Mouse (Mus musculus): ENCODE data around the gene Zfp933.

GRCm38 (mm10) chr4:147862051-147862450 lies 13.9 kb upstream of the Zfp933 start:
- TF ChIP-seq CTCF (IDR thresholded peaks at IDR 0.05; ENCODE audit: borderline replicate concordance, control insufficient read depth, extremely low read depth, insufficient read depth, low read length, poor library complexity) (no peak), POLR2A (IDR thresholded peaks at IDR 0.05; ENCODE audit: control insufficient read depth, extremely low read depth, insufficient read depth, low read length, poor library complexity) (no peak)

All from thymus, adult 2 months (tissue).